Mouse (Mus musculus) spleen, postnatal 10 days (tissue): ENCODE data around the gene Agpat1.

Experiments
- DNase-seq, 2 experiments: peaks; one replicate each; pipeline ENCODE4 v3.0.0; 2021 to 2022; ENCODE audit warnings: low spot score in 2 of 2

Gene Agpat1

DNA sequence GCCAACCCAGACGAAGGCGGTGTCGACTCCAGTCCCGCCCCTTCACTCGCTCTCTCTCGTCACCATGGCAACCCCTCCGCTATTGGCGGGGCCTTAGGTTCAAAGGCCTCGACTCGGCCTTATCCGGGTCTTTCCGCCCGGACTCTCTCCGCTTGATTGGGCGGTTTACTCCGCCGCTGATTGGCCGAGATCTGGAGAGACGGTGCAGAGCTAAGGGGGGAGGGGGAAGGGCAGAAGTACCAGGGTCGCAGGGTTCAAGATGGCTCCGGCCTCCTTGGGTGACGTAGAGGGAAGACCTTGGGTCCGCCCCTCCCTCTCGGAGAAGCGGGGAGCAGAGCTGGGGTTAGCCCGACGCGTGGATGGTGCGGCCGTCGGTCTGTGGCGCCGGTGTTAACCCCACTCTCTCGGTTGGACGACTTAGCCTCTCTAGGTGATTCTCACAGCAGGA lies at the start of gene Agpat1:
Gene Agpat1, plus strand, starts transcription at position 202 of the 448 bp plus-strand sequence.
- DNase-seq, result peak; percentile 92 to 97

DNA sequence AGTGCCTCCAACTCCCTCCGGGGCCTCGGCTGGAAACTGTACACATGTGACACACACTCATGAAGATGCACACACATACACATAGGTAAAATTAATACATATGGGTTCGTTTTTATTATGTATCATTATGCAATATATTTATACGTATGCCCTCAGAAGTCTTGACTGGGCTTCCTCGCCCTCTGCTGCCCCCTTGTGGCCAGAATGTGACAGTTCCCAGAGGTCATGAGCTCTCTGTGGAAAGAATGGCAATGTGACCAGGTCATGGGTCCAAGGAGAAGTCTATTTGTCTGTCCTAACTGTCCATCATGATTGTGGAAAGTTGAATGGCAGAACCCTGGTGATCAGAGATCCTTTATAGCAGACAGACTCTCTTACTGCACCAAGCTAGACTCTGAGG lies 48.6 kb upstream of the Agpat1 start:
- DNase-seq, result peak; percentile 73 to 89

- DNase-seq, result no peak
Observed at GRCm38 (mm10) chr17:34556406-34556805, 47.7 kb upstream of the Agpat1 start.

DNA sequence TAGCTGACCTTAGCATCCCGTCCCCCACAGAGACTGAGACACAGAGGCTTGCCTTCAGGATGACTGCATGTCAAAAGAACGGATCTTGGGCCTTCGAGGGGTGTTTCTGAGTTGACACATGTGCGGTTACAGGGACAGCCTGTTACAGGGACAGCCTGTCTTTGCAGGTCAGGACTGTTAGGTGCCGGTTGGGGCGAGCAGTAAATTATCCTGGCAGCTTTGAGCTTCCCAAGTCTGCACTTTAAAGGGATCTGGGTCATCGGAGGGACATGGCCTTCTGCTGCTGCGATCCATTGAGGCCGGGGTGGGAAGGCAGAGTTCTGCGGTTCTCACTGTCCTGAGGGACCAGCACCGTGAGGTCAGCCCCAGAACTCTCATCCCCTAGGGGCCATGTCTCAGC lies 46.7 kb upstream of the Agpat1 start:
- no peak for DNase-seq

- no peak for DNase-seq
Observed at GRCm38 (mm10) chr17:34559116-34559515, 44.9 kb upstream of the Agpat1 start.

DNA sequence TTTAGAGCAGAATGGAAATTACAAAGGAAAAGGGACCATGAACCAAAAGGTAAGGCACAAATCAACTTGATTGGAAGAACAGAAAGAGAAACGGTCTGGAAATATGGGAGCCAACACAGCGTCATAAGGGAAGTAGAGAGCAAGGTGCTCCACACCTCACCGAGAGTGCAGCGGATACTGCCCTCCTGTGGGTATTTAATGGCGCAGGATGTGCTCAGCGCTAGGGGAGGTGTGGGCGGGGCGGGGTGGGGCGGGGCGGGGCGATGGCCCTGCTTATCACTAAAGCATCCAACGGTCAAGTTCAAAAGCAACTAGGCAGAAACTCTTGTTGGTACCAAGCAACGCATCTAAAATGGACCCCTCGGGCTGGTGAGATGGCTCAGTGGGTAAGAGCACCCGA lies 44.2 kb upstream of the Agpat1 start:
- DNase-seq, result no peak

DNA sequence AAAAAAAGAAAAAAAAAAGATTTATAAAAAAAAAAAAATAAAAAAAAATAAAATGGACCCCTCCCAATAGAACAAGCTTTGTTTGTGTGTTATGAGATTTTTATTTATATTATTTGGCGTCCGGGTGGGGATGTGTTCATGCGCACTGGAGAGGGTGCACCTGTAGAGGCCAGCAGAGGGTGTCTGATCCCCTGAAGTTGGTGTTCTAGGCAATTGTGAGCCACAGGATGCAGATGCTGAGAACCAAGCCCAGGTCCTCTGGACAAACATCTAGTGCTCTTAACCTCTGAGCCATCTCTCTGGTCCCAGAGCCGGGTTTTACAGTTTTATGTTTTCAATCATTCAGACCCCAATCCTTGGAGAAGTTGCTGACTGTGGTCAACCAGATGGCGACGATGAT lies 43.6 kb upstream of the Agpat1 start:
- no peak for DNase-seq

DNA sequence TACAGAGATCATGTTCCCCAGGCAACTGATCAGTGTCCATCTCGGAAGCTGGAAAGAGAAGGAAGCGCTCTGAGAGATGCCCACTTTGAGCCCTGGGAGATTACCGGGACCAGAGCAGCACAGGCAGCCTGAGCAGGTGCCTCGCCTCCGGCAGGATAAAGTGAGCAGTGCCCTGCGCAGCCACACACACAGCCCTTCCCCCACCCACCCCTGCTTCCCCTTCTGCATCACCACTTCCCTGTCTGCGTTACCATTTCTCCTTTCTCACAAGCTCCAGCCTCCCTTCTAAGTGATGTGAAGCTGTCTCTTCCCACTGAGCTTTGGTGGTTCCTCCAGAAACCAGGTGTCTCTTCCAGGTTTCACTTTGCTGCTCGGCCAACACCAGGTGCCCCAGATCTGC lies 42.9 kb upstream of the Agpat1 start:
- peak in 1 of 2 experiments; percentile 62 for DNase-seq

DNA sequence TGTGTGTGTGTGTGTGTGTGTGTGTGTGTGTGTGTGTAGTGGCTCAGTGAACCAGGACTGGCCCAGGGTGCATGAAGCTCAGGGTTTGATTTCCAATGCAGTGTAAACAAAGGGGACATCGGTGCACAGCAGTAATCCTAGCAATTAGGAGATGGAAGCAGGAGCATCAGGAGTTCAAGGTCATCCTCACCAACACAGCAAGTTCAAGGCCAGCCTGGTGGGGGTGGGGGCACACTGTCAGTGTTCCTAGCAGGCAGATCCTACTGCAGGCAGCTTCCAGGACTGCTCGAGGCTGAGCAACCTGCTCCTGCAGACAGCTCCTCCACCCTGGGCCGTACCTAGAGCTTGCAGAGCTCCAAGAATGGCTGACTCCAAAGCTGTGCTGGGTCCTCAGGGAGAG lies 41.5 kb upstream of the Agpat1 start:
- DNase-seq, result no peak

DNA sequence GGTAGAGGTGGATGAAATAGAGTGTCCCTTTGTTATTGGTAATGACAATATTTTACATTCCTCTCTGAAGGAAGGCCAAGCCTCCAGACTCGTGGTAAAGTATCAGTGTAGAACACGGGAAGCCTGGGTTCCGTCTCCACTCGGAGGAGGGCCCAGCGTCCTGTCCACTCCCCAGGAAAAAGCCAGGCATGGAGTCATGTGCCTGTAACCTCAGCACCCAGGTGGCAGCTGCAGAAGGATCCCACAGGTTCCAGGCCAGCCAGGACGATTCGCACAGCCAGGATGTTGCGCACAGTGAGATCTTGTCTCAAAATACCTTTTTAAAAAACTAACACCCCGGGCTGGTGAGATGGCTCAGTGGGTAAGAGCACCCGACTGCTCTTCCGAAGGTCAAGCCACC lies 40.7 kb upstream of the Agpat1 start:
- no peak for DNase-seq

GRCm38 (mm10) chr17:34564003-34564421 lies 40.0 kb upstream of the Agpat1 start, which contains the start of gene Notch4:
Gene Notch4 (plus strand): TSS chr17:34564268.
- no peak for DNase-seq

DNA sequence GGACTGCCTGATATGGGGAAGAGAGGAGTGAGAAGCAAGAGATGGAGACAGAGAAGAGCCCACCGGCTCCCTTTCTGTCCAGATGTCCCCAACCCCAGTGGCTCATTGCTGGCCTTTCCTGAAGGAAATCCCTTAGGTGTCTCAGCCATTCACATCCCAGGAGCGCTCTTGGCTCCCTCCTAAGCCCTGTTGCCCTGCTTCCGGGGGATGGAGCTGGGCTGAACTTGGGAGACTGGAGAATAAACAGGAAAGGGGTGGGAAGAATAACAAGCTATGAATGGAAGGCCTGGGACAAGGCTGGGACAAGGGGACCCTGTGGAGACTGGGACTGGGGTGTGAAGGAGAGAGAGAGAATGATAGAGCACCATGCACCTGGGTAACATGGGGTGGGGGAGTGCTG lies 39.3 kb upstream of the Agpat1 start:
- no peak for DNase-seq

DNA sequence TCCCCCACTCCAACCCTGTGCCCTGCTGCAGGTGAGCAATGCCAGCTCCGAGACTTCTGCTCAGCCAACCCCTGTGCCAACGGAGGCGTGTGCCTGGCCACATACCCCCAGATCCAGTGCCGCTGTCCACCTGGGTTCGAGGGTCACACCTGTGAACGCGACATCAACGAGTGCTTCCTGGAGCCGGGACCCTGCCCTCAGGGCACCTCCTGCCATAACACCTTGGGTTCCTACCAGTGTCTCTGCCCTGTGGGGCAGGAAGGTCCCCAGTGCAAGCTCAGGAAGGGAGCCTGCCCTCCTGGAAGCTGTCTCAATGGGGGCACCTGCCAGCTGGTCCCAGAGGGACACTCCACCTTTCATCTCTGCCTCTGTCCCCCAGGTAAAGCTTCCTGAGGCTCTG lies 36.8 kb upstream of the Agpat1 start:
- no peak for DNase-seq

GRCm38 (mm10) chr17:34568421-34568820 lies 35.6 kb upstream of the Agpat1 start:
- DNase-seq, result no peak

DNA sequence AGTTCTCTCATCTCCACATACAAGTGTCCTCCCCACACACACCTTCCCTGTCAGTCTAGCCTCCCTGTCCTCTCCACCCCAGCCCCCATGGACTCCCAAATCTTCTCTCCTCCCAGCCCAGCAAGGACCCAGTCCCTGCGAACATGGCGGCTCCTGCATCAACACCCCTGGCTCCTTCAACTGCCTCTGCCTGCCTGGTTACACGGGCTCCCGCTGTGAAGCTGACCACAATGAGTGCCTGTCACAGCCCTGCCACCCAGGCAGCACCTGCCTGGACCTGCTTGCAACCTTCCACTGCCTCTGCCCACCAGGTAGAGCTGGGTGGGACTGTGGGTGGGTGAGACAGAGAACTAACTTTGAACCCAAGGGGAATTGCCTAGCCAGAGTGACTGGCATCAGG lies 34.1 kb upstream of the Agpat1 start:
- DNase-seq, result no peak

DNA sequence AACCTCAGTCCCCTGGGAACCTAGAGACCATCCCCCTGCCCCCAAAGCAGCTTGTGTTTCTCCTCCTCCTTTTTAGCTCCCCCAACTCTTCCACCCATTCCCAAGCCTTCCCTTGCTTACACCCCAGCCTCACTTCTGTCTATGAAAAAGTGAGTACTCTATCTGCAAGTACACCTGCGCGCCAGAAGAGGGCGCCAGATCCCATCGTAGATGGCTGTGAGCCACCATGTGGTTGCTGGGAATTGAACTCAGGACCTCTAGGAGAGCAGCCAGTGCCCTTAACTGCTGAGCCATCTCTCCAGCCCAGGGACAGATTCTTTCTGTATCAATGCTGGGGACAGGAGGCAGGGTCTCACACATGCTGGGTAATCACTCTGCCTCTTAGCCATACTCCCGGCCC lies 32.2 kb upstream of the Agpat1 start:
- DNase-seq, result no peak

- no peak for DNase-seq
Observed at GRCm38 (mm10) chr17:34572361-34572760, 31.7 kb upstream of the Agpat1 start.

DNA sequence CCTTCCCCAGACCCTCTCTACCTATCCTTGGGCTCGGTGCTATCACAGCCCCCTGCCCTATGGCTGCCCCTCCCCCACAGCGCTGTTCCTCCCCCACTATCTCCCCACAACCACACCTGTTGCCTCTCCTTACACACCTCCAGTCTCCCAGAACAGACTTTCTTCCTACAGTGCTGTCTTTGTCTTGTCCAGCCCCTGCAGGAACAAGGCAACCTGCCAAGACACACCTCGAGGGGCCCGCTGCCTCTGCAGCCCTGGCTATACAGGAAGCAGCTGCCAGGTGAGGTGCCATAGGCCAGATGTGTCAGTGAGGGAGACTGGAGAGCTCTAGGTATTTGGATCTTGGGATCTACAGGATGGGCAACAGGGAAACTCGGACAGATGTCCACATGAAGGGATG lies 27.5 kb upstream of the Agpat1 start:
- DNase-seq, result no peak

- DNase-seq, result no peak
Observed at GRCm38 (mm10) chr17:34578070-34578469, 26.0 kb upstream of the Agpat1 start.

GRCm38 (mm10) chr17:34582528-34582927 lies 21.5 kb upstream of the Agpat1 start:
- DNase-seq, result no peak

DNA sequence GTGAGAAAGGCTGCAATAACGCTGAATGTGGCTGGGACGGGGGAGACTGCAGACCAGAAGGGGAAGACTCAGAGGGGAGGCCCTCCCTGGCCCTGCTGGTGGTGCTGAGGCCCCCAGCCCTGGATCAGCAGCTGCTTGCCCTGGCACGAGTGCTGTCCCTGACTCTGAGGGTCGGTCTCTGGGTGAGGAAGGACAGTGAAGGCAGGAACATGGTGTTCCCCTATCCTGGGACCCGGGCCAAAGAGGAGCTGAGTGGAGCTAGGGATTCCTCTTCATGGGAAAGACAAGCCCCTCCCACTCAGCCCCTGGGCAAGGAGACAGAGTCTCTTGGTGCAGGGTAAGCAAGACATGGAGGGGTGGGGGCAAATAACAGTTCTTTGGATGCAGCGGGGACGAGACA lies 20.7 kb upstream of the Agpat1 start:
- no peak for DNase-seq

DNA sequence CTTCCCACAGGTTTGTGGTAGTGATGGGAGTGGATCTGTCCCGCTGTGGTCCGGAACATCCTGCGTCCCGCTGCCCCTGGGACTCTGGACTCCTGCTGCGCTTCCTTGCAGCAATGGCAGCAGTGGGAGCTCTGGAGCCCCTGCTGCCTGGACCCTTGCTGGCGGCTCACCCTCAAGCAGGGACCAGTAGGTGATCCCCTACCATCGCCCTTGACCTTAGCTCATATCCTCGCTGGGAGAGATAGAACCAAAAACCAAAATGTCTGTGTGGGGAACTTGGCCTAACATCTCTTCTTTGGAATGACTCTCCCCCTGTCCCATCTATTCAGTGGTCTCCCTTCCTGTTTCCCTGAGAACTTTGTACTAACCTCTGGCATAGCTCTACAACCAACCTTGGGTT lies 20.2 kb upstream of the Agpat1 start:
- DNase-seq, result no peak

- DNase-seq, result no peak
Observed at GRCm38 (mm10) chr17:34585121-34585520, 18.9 kb upstream of the Agpat1 start.

DNA sequence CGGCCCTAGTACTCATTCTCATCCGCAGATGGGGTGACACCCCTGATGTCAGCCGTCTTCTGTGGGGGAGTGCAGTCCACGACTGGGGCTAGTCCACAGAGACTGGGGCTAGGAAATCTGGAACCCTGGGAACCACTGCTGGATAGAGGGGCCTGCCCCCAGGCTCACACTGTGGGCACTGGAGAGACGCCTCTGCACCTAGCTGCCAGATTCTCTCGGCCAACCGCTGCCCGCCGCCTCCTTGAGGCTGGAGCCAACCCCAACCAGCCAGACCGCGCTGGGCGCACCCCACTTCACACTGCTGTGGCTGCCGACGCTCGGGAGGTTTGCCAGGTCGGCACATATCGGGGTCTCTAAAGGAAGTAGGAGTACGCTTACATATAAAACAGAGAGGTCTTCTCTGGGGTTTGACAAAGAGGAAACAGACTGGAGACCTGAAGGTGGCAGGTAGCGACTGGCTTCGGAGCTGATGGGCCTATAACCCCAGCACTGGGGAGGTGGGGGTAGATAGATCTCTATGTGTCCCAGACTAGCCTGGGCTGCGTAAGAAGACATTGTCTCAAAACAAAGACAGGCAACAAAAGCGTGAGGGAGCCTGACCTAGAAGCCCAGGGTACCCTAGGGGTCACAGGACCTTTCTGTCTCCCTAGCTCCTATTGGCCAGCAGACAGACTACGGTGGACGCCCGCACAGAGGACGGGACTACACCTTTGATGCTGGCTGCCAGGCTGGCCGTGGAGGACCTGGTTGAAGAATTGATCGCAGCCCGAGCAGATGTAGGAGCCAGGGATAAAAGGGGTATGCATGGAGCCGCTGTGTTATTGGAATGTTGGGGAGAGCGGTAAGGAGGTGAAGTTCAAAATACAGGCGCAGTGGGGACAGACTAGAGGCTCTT lies 17.9 kb upstream of the Agpat1 start:
- no peak for DNase-seq
